Mouse (Mus musculus) neutrophil, adult 5-6 weeks (primary cell): ENCODE results near the gene Coro7. TPM values are rescaled to one million over a fixed set of nuclear protein-coding genes. Genes with fewer than 3 reads are reported as not detected.
"Not testable (repeated sequence)": the region's sequence is repeated elsewhere in the genome, so short reads cannot be mapped to it uniquely, and the experiment has no call there.

Experiments used
- ATAC-seq: fragments of 151-379, 151-347 bp; 2 replicates; pipeline ENCODE4 v1.8.0; 2017; ENCODE audit warnings: mild to moderate bottlenecking, moderate TSS enrichment; ENCODE audit not compliant: insufficient number of reproducible peaks, poor library complexity, low FRiP score, severe bottlenecking; ENCODE audit errors: extremely low read depth
- total RNA-seq: library from RNA; stranded (forward); fragments of 200-1000 nt; gene quantifications from 2 replicates; pipeline ENCODE4 v1.2.3, GENCODE M21; 2017

Gene Coro7
- total RNA-seq: 59.7 and 65.6 TPM in 2 replicates

GRCm38 (mm10) chr16:4679121-4680018, at the start of gene Coro7:
Coro7 (minus strand) TSS chr16:4679777.
- peak; percentile 93 for ATAC-seq

DNA sequence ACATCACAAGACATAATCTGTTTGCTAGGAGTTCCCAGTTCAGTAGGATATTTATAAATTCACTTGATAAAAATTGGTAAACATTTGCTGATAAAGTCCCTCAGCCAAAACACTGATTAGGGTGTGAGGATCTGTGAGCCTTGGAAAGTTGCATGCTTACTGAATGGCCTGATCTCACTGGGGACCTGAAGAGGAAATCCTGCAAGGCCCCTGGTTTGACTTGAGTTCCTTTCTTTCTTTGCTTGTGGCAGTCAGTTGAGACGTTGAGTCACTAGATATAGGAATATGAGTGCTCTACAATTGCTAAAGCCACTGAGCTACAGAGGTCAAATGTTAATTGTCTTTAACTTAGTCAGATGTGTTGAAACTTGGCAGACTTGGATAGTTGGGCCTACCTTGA, 48.4 kb upstream of the Coro7 start:
- no peak for ATAC-seq

DNA sequence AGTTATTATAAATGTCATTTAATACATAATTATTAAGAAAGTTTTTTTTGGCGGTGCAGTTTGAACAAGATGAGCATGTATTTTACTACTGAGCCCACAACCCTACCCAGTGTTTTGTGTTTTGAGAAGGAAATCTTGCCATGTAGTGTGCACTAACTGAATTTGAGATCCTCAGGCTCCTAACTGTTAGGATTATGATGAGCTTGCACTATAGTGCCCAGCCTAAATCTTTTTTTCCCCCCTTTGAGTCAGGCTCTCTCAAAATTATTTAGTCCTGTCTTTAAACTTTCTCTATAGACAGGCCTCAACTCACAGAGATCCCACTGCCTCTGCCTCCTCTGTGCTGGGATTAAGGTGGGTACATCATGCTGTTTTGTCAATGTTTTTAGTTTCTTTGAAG, 47.9 kb upstream of the Coro7 start:
- ATAC-seq: no peak

DNA sequence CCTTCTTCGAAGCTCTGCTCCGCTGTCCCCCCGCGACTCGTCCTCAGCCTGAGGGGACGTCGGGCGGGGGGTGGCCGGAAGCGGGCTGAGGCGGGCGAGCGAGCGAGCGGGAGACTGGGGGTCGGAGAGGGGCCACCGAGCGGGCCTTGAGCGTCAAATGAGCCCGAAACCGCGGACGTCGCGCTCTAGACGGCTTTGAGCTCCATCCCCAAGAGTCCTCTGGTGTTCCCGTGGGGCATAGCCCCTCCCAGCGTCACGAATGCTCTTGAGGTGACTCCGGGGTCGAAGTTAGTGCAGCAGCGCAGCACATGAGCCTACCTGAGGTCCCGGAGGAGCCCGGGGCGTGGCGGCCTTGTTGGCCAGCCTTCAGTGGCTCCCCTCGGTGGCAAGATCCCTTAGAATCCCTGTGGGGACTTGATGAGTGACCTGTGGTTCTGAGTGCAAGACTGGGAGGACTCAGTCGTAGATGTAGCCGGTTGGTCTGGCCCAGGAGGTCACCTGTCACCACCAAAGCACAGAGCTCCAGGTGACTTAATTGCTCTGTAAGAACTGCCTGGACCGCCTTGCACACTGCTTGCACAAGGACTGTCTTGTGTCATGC, 47.1 kb upstream of the Coro7 start:
- ATAC-seq: peak; percentile 37; the same call in 1 of the 2 replicates

- peak; percentile 83 for ATAC-seq
These were observed 46.4 kb upstream of the Coro7 start, which contains the start of gene Hmox2 for GRCm38 (mm10) chr16:4725780-4726527. Hmox2 (plus strand) TSS chr16:4726361.

DNA sequence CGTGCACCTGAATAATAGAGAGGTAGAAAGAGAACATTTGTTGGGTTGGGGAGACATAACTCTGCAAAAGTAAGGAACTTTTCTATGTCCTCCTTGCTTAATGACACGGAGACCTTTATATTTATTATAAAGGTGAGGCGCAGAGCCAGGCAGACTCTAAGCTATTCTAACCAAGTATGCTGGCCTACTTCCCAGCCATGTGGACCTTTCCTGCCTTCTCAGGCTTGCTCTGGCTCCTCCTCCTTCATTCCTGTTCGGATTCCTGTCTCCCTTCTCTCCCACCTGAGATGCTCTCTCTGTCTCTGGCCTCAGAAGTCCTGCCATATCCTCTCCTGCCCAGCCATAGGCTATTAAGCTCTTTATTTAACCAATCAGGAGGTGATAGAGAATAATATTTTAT, 45.7 kb upstream of the Coro7 start:
- ATAC-seq: no peak

- ATAC-seq: peak; percentile 50; the same call in 1 of the 2 replicates
These were observed 43.3 kb upstream of the Coro7 start for GRCm38 (mm10) chr16:4722915-4723209.

DNA sequence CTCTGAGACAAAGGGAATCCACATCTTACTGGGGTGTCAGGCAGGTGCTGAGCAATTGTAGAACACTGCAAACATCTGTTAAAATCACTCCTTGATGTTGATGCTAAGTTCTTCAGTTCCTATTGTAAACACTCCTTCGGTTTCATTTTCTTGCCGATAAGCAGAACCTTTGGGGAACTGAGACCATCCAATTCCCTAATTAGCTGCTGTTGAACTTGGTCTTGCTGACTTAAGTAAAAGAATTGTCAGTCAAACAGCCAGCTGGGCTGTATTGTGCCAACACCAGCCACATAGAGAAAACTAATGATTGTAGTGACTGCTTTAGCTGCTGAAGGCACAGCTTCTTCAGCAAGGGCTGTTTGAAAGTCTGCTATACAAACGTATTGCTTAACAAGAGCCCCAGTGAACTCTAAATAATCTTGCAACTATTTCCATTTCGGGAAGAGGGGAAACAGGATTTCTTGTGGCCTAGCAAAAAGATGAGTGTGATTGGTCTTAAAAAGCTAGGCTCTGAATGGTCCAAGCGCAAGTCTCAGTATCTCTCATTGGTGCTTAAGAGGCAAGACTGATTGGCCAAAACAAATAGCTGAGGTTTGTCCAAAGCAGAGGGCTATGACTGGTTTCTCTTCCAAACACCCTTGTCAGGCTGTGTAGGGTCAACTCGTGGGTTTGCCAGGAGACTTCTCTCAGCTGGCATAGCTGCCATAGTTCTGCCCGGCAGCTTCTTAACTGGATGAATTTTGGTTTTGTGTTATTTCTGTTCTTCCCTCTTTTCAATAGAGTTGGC, 42.7 kb upstream of the Coro7 start:
- no peak for ATAC-seq

GRCm38 (mm10) chr16:4718753-4719518, 39.4 kb upstream of the Coro7 start, which contains the start of gene Nmral1:
Nmral1 (minus strand) TSS chr16:4719356.
- ATAC-seq: peak; percentile 68

GRCm38 (mm10) chr16:4717866-4718265, 38.3 kb upstream of the Coro7 start:
- ATAC-seq: no peak

DNA sequence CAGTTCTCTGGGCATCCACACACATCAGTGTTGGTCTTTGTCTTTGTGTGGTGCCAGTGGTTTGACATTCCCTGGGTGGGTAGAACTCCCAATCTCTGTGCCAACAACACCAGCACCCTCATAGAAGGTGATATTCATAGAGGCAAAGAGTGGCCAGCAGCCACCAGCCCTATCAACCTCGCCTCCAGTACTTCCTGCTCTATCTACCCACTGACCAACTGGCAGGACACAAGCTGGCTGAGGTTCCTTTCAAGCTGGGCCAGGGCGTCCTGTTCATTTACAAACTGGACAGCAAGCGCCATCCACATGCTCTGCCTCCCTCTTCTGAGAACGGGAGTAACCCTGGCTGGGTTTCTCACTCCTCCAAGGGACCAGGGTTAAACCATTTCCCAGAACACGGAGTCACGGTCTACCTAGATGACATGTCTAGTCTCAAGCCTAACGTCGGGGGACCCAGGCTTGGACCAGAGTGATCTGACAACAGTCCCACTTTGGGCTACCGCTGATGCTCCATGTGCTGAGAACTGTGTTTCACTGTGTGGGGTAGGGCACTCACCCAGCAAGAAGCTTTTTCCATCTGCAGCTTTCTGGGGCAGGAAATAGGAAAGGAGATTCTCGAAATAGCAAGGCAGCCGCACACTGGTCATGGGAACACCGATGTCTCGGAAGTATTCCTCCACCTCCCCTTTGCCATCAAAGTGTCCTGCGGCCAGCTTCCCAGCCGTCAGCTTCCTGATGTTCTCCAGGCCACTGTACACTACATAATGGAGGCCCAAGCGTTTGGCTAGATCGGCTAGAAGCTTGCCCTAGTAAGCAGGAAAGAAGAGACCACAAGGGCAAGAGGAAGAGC, 34.5 kb upstream of the Coro7 start:
- no peak for ATAC-seq

- no peak for ATAC-seq
These were observed 31.6 kb upstream of the Coro7 start for GRCm38 (mm10) chr16:4711173-4711572.

DNA sequence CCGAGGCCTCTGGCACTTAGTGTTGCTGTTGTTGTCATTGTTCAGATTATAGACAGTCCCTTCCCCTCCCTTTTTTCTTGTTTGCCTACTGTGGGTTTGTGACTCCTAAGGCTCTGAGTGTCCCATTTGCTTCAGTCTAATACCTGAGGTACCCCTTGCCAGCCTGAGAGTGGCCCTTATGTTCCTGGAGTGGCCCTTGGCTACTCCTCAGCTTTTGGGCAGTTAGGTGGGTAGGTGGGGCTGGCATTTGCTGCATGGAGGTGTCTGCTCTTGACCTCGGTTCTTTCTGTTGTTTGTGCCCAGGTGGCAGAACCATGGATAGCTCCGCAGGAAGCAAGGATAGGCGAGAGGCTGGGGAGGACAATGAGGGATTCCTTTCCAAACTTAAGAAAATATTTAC, 26.0 kb upstream of the Coro7 start:
- ATAC-seq: no peak

DNA sequence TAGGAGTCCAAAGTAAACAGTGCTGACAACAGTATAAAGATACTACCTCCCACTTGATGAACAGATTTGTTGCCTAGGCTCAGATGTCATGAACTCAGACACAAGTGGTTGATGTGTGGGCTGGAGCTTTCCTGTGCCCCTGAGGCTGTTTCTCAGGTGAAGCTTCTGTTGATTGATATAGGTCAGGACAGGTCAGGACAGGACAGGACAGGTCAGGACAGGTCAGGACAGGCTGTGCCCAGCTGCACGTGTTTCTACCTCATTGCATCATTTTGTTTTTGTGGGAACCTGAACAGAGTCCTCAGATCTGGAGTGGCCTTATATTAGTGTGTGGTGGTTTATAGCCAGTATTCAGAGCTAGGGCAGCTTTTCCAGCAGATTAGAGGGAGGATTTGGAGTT, 23.1 kb upstream of the Coro7 start:
- no peak for ATAC-seq

DNA sequence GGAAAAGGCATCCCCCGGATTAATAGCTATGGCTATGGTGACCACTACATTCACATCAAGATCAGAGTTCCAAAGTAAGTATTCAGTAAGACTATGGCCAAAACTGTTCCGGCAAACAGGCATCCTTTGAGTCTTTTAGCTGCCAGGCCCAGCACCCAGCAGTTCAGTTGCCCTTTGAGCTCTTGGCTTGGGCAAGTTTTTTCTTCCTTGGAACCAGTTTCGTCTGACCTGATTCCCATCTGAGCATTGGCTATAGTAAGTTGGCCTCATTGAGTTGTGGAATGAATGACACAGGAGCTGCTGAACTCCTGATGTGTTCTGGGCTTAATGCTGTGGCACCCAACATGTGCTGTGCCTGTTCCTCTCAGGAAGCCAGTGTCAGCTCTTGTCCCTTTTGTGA, 21.6 kb upstream of the Coro7 start:
- no peak for ATAC-seq

- ATAC-seq: not testable (repeated sequence)
These were observed 9.8 kb upstream of the Coro7 start for GRCm38 (mm10) chr16:4689371-4689770.

DNA sequence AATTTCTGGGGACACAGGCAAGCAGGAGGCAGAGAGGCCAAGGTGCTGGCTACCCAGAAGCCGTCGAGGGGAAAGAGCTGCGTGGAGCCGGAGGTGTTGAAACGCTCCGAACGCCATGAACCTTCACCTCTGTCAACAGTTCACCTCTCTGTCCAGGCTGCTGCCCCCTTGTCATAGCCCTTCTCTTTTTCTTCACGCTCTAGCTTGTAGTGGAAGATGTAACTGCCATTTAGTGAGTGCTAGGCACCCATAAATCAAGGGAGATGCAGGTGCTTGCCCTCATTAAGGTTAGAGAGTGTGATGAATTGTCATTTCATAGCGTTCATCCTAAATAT, 4.8 kb upstream of the Coro7 start:
- ATAC-seq: no peak
